Mouse (Mus musculus) central nervous system, embryonic 11.5 days (tissue): ENCODE results near the gene Fbxo33. TPM values are rescaled to one million over a fixed set of nuclear protein-coding genes. Genes with fewer than 3 reads are reported as not detected.

Experiments used
- polyA plus RNA-seq: library from polyadenylated mRNA; depleted of rRNA; stranded (reverse); fragments of >200 nt; gene quantifications from 2 replicates; pipeline ENCODE4 v1.2.3, GENCODE M21; 2012; rRNA removed

Fbxo33 gene
- polyA plus RNA-seq = 6.4 and 14.5 TPM in 2 replicates

GRCm38 (mm10) chr12:59219325-59220225 is at the start of gene Fbxo33:
Fbxo33 (minus strand) TSS chr12:59219725.

Other genes starting within 250 kb of the Fbxo33 start
- 41.9 and 60.7 TPM in 2 replicates for gene Sec23a, start 207.7 kb downstream of the Fbxo33 start, polyA plus RNA-seq
- 22.4 and 25.3 TPM in 2 replicates for gene Gemin2, start 206.3 kb downstream of the Fbxo33 start, polyA plus RNA-seq
- 84.2 and 252 TPM in 2 replicates for gene Trappc6b, start 158.3 kb downstream of the Fbxo33 start, polyA plus RNA-seq
- 157 and 214 TPM in 2 replicates for gene Pnn, start 152.8 kb downstream of the Fbxo33 start, polyA plus RNA-seq
- 46.6 and 51.0 TPM in 2 replicates for gene Mia2, start 123.9 kb downstream of the Fbxo33 start, polyA plus RNA-seq